Mouse (Mus musculus) spleen, postnatal 10 days (tissue): Measurements from ENCODE around the gene Ldlrap1.
"Not testable (repeated sequence)": the region's sequence is repeated elsewhere in the genome, so short reads cannot be mapped to it uniquely, and the experiment has no call there.

ENCODE experiments used
- DNase-seq, 2 experiments: peaks; one replicate each; pipeline ENCODE4 v3.0.0; 2021 to 2022; ENCODE audit warnings: low spot score in 2 of 2

Ldlrap1 gene

DNA sequence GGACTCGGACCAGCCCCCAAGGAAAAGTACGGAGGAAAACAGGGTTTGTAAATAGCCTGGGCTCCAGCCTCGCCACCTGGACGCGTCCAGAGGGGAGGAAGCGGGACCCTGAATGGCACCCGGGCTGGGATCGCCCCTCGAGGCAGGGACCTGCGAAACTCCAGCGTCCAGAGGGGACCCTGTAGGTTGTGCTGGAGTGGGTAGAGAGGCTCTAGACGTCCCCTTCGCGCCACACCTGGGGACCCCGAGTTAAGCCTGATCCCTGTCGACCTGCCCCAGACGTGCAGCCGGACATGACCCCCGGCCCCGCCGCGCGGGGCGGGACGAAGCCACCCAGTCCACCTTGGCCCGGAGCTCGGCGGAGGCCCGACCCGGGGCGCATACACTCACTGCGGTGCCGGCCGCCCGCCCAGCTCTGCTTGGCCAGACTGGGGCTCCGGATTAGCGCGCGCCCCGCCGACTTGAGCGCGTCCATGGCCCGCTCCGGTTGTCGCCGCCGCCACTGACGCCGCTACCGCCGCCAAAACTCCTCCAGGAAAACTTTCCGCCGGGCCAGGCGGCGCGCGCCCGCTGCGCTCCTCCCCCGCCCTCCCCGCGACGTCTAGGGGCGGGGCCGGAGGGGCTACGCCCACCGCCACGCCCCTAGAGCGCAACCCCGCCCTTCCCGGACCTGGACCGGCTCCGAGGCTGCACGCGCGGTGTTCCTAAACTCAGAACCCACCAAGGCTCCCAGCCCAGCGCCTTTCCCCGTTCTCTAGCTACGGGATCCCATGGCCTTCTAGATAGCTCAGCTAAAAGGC lies at the start of gene Ldlrap1:
Gene Ldlrap1, minus strand, starts transcription at position 599 of the 800 bp plus-strand sequence.
- DNase-seq: peak; percentile 84 to 89

- DNase-seq: no peak
These were observed 46.4 kb upstream of the Ldlrap1 start for GRCm38 (mm10) chr4:134814229-134814571.

- no peak for DNase-seq
These were observed 45.8 kb upstream of the Ldlrap1 start for GRCm38 (mm10) chr4:134813406-134814228.

- no peak for DNase-seq
These were observed 36.9 kb upstream of the Ldlrap1 start for GRCm38 (mm10) chr4:134804765-134805164.

GRCm38 (mm10) chr4:134802765-134803164 lies 34.9 kb upstream of the Ldlrap1 start:
- no peak for DNase-seq

DNA sequence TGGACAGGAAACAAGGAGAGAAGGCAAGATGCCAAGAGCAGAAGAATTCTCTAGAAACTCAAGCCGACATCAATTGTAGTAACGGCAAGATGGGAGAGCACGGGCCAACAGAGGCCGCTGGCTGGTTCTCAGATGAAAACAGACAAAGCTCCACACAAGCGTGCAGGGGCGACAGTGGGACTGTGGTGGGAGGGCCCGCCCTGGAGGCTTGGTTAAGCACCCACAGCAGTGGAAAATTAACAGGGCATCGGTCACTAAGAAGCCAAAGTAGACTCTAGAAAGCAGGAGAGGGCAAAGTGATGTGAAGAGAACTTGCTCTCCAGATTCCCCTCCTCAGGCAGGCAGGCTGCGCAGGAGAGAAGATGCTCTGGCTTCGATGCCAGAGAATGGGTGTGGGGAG lies 34.3 kb upstream of the Ldlrap1 start:
- DNase-seq: no peak

- DNase-seq: no peak
These were observed 32.9 kb upstream of the Ldlrap1 start for GRCm38 (mm10) chr4:134800693-134801092.

DNA sequence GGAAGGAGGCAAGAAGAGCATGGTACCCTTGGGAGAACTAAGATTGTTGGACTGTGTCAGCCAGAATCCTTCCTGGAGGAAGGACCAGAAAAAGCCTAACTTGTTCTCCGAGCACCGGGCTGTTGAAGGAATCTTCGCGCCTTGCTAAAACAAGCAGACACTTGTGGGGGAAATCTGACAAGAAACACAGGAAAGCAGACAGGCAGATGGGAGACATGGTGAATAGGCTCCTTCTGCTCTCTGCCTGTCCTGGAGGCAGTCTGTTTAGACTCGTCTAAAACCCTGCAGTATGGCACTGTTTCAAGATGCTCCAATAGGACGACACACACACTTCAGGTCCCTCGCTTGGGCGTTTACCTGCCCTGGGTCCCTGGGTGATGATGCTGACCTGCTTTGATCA lies 32.3 kb upstream of the Ldlrap1 start:
- DNase-seq: no peak

- DNase-seq: peak; percentile 70 to 85
These were observed 31.4 kb upstream of the Ldlrap1 start for GRCm38 (mm10) chr4:134799272-134799671.

- no peak for DNase-seq
These were observed 31.0 kb upstream of the Ldlrap1 start for GRCm38 (mm10) chr4:134798861-134799260.

DNA sequence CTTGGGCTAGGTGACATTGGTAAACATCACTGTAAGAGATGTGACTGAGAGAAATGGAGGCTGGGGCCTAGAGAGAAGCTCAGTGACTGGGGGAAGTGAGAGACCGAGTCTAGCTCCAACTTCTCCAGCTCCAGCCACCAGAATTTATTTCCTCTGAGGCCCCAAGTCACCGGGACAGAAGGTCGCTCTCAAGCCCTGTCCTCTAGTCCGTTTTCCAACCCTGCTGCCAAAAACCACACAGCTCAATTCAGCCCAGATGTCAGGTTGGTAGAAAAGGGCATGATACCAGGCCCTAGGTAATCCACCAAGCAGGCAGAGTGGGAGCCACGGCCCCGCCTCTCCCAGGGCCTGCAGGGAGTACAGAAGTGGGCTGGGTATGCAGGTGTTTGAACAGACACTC lies 29.8 kb upstream of the Ldlrap1 start:
- DNase-seq: no peak

GRCm38 (mm10) chr4:134796581-134797361 lies 28.9 kb upstream of the Ldlrap1 start:
- DNase-seq: peak in 1 of 2 experiments; percentile 67

- DNase-seq: peak in 1 of 2 experiments; percentile 59
These were observed 28.1 kb upstream of the Ldlrap1 start for GRCm38 (mm10) chr4:134795819-134796485.

GRCm38 (mm10) chr4:134794959-134795358 lies 27.1 kb upstream of the Ldlrap1 start:
- DNase-seq: not testable (repeated sequence)

DNA sequence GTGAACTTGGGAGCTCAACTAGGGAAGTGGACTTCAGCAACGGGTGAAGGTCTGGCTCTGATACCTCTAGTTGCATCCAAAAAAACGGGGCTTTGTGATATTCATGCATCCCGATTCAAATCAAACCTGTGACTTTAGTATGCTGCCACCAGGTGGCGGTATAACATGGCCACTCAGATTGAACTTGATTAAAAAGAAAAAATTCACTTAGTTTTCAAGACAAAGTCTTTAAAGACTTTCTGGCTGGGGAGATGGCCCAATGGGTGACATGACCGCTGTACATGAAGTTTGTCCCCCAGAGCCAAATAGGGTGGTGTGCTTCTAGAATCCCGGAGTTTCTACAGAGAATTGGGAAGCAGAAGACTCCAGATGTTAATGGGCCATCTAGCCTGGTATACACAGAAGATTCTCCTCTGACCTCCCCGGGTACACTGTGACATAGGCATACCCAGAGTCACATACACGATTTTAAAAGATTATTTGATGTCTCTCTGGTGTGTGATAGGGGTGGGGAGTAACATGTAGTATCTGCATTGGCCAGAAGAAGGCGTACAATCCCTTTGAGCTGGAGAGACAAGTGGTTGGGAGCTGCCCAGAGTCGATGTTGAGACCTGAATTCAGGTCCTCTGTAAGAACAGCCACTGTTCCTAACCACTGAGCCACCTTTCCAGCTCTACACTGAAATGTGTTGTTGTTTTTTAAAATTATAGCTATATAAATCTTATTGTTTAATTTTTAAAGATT lies 25.6 kb upstream of the Ldlrap1 start:
- DNase-seq: peak; percentile 58 to 80

DNA sequence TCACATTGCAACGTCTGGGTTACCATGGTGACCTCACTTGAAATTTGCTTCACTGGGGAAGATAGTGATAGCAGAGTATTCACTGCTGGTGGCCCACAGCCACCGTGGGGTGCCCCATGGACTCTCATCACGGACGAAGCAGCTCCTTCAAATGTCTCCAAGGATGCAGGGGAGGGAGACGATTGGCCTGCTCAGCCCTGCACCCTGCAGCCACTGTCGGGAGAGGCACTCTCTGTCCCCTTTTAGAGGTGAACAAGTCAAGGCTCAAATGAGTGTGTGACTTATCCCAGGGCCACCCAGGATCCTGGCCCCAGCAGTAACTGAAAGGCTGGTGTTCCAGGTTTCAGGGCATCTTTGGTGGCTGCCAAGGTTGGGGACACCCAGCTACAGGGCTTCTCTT lies 23.9 kb upstream of the Ldlrap1 start:
- DNase-seq: no peak

DNA sequence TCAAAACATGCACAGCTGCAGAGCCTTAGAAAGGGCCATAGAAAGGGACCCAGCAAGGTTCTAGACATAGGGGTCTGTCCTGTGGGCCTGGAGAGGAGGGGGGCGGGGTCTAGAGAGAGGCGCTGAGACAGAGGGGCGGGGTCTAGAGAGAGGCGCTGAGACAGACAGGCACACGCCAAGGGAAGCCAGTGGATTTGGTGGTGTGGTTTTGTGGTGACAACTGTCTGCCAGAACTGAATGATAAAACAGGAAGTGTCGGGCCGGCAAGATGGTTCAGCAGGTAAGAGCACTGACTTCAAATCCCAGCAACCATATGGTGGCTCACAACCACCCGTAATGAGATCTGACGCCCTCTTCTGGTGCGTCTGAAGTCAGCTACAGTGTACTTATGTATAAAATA lies 19.1 kb upstream of the Ldlrap1 start:
- DNase-seq: peak in 1 of 2 experiments; percentile 71

DNA sequence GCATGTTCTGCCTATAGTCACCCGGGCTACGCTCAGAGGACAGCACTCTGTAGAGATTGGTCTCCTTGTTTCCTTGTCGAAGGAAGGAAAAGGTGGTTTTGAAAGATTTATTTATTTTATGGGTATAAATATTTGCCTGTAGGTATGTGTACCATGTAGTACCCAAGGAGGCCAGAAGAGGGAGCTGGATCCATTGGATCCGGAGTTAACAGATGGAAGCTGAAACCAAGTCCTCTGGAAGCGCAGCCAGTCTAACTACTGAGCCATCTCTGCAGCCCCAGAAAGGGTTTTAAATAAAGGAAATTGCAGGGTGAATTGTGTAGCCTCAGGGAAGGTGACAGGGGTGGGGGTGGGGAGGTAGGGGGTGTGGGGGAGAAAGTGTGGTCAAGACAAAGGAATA lies 16.9 kb upstream of the Ldlrap1 start:
- peak in 1 of 2 experiments; percentile 80 for DNase-seq

DNA sequence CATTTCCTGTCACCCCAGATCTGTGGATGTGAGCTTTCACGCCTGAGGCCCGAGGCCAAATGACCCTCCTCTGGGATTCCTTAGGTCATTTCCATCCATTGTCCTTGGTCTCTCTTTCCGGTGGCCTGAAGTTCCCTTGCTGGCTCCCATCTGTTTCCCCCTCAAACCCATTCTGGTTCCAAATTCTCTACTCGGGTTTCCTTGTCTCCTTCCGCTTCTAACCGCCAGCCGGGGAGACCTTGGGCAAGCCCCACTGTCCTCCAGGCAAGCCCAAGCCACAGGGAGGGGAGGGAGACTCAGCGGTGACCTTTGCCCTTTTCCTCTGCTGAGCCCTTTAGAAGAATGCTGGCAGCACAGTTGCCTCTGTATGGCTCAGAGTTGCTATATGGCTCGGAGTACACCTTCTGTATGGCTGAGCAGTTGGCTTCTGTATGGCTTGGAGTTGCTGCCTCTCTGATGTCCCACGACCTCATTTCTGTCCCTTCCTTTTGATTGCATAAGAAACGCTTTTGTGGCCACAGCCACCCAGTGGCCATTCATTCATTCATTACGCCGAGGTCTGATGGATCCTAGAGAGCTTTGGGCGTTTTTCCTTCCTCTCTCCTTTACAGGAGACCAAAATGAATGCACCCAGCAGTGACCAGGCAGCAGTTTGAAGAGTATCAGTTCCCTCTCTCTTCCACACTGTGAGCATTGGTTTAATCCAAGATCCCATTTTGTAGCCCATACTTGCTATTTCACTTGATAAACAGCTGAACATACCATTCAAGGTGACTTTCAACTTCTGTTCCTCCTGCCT lies 11.5 kb upstream of the Ldlrap1 start:
- no peak for DNase-seq

- no peak for DNase-seq
These were observed 8.4 kb upstream of the Ldlrap1 start for GRCm38 (mm10) chr4:134776246-134776645.
